Mouse (Mus musculus): ENCODE data around the gene Cops7b.

Cops7b gene

DNA sequence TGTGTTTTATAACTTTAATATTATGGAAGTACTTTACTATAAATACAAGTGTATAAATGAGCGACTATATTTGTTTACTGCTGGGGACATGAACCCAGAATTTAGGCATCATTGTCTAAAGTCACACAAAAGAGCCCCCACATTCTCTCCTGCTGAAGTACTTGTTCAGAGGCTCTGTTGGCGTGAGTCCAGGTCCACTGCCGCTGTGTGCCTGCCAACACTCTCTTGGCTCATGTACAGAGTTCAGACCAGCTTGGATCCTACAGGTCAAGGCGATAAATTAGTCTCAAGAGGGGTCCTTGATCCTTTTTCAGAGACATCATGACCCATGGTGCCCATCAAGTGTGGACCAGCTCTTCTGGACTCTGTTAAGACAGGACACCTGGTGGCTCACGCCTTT lies 74.4 kb downstream of the Cops7b start:
- DNase-seq (ENCODE audit: low read depth, low spot score), result no peak
